Mouse (Mus musculus) adrenal gland (tissue): Measurements from ENCODE around the gene Tprg.

Source experiments
- intact Hi-C: fragments of 180-260 bp; cut with DNase I; formaldehyde crosslinking; loops from one replicate; pipeline ENCODE4 v1.15.1; 2025

Tprg gene

DNA sequence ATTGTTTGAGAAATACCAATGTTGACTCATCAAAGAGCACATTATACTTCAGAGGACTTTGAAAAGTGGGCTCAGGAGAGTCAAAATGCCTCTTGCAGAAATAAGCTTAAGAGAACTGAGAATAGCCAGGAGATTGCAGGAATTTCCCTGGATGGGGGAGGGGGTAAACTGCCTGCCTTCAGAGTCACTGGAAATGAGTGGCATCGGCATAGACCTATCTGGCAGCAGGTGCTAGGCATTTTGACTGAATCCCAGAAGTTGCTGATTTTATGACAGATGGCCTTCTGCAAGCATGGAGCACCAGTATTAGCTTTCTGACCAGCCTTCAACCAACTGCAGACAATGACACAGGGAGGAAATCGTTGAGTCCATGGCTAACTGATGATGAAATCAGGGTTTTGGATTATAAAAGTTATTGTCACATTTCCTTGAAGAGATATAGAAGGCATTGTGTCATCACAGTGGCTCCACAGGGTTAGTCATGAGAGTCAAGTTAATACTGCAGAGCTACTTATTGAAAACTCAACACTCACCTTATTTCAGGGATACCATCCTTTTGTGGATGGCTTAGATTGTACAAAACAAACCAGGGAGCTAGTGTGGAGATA lies 39.1 kb downstream of the Tprg start:
- intact Hi-C loops: no loop called here

DNA sequence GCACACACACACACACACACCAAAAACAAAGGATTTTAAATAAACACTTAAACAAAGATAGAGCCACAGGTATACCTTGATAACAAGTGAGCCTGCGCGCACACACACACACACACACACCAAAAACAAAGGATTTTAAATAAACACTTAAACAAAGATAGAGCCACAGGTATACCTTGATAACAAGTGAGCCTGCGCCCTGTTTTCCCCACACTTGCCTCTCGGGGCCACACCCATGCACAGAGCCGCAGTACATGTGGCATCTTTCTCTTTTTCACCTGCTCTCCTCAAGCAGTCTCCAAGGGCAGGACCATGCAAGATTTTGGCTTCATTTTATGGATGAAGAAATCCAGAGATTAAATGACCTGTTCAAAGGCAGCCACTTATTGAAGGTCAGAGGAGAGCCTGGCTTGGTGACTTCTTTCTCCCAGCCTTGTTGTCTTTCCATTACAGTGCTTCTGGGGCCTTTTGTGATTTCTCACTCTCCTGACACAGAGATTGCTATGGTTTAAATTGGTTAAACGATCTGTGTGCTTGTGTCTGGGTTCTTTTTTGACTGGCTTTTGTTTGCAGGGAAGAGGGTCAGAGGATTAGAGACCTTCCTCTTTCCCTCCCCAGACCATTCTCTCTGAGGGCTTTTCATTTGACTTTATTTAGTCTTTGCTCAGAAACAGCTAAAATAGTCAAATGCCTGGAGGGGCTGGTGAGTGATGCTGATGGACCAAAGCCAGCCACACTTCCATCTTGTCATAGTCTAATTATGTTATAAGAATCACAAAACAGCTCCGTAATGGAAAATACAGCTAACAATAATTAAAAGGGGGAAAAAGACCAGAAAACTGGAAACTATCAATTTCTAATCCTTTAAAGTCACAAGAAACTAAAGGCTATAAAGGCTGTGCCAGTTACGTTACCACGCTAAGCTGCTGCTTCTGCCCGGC lies 46.9 kb downstream of the Tprg start:
- intact Hi-C loops: no loop called here

DNA sequence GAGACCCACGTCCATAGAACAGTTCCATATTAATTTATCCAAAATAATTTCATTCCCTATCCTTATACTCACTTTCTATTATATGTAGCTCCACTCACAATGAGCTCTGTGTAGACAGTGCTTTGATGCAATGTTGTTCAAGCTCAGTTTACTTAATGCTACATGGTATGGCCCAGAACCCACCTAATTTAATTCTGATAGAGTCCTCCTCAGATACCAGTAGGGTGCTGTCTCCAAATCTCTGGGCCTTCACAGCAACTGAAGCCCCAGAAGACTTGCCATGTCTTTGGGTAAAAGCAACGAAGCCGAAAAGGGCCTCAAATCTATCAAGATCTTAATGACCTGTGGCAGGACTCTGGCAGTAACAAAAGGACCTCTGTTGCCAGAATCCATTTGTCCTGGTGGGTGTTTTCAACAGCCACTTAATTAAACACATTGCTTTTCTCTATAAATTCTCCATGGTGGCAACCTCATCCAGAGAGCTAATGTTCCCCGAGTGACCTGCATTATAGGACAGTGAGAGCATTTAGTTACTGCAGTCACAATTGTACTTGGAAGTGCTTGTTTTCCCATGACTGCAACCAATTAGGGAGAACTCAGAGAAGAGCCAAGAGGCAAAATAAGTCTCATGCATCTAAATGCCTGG lies 48.6 kb downstream of the Tprg start:
- intact Hi-C loops: no loop called here

DNA sequence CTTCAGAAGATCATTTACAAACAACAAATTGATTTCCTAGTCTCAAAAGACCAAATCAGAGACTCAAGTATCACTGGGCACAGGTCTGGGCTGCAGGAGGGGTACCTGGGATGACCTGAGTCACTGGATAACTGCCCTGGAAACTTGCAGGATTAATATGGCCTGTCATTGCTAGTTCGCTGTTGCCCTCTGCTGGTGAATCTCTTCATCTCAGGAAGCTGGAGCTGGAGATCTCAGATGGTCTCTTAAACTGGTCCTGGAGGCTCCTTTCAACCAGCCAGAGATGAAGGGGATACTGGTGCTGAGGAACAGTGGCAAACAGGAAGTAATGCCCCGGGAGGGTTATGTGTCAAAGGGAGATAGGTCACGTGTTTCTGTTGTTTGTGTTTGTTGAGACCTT lies 63.0 kb downstream of the Tprg start:
- intact Hi-C loops: loop anchor here (5.0 kb wide), 2 partner anchors 282 to 1387 kb away; no protein-coding TSS in a partner anchor

DNA sequence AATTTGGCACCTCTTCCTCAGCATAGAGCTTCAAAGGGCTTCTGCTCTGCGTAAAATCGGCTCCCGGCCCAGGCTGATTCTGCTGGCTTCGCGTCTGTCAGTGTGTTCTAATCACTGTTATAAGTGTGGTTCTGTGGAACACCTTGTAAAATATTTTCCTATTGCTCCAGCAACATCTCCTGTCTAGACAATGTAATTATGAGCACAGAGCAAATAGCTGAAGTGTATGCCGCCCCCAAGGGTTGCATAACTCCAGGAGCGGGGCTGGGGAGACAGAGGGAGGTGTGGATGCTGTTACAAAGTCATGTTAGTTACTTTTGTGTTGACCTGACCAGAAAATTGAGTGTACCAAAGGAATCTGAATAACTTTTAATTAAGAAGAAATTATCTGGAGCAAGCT lies 81.2 kb downstream of the Tprg start:
- intact Hi-C loops: no loop called here

DNA sequence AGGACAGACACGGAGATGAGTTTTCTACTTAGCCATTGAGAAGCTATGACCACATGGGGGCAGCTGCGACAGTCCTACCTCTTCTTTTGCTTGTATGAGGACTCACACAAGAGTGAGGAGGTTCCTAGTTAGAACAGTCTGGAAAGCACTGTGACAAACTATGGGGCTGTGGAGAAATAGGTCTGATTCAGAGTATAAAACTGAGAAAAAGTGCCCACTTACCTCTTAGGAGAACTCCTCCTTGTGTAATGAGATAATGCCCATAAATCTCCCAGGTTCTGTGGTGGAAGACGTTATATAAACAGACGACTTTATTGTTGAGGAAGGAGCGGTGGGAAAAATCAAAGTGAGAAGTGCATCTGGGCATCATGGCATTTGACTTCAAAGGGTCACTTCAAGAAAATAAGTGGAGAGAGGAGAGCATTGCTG lies 83.4 kb downstream of the Tprg start:
- intact Hi-C loops: no loop called here

DNA sequence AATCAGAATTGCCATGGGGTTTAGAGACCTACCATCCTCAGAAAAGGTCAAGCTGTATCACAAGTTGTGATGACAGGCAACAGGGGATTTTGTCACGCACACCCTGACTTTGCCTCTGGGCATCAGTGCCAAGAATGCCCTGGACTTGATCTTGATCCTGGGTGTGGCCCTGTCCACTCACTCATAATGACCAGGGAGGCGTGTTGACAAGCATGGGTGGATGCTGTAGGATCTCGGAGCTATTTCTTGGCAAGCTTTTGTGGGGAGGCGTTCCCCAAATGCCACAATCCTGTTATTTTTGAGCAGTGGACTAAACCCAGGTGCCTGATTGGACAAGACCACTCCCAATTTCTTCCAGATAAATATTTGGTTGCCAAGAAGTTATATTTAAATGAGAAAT lies 87.5 kb downstream of the Tprg start:
- intact Hi-C loops: no loop called here

DNA sequence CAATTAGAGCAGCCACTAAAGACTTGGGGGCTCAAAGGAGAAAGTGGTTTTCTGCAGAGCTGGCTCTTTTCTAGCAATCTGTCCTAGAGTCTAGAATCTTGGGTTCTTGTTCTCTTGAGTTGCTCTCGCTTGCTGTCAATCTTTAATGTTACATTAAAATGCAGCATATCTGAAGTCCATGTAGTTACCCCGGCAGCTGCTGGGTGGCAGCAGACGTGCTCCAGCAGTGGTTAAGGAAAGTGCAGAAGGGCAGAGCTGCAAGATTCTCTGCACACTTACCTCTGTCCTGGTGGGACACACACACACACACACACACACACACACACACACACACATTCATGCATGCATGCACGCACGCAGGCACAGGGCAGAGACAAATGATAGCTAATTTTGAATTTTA lies 88.2 kb downstream of the Tprg start:
- intact Hi-C loops: no loop called here

DNA sequence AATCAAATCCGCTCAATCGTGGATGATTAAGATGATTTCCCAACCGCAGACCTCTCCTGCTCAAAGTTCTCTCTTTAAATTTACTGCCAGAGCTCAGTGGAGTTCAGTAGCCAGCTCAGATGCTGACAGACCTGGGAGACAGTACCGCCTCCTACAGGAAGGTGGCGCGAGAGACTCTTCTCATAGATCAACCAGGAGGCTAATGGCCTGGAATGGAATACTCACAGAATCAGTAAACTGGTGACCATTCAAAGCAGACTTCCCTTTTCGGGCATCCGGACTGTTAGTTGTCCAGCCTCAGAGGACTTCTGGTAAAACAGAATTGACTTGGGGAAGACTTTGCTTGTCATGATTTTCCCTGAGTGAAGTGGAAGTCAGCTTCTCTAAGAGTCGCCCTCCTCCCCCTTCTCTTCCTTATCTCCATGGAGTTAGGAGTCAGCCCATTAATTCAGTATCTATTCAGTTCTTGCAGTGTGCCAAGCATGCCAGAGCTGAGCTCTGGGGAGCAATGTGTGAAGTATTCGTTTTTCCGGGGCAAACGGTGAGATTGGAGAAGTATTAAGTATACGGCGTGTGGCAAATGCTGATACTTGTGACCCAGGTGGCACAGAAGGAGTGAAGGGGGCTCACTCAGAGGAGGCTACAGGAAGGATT lies 90.2 kb downstream of the Tprg start:
- intact Hi-C loops: loop anchor here (2.0 kb wide), 1 partner anchor 576 kb away; no protein-coding TSS in a partner anchor

DNA sequence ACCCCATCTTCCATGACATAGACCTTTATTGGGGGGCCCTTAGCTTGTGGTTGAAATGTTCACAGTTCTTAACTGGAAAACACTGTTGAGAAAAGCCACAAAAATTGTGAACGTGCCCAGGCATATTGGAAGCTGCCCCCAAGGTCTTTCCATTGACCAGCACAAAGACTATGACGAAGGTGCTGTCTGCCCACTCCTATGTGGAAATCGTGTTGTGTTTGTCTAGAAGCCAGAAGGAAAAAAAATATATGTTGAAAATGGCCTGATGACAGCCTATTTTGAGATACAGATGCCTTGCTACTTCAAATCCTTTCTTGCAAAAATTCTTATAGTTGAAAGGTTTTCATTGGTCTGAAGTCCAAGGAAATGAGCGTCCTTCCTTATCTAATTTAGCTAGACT lies 91.1 kb downstream of the Tprg start:
- intact Hi-C loops: loop anchor here (2.0 kb wide), 1 partner anchor 575 kb away; no protein-coding TSS in a partner anchor

DNA sequence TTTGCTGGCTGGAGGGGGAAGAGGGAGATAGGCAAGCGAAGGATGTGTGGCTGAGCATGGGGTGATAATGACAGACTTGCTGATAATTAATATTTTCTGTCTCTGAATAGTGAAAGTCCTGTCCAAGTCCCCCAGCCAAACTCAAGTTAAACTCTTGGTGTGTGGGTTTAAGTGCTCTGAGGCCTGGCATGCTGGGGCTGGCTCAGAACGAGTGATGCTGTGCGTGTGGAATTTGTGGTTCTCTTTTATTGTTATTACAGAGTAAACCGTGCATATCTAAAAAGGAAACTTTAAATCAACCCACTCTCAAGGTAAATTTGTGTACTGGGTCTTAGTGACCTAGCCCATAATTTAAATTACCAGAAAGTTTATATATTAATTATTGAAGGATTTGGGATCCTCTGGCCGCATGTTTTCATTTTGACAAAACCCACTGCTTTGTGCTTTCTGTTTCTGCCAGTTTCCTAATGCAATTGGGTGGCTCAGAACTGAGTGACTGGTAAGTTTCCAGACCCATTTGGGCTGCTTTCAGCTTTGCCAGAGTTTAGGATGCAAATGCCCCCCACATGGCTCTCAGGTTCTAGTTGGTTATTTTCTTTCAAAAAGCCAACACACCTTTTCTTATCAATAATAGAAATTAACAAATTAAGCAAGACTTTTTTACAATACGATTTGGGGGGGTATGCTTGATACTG lies 99.0 kb downstream of the Tprg start:
- intact Hi-C loops: no loop called here

DNA sequence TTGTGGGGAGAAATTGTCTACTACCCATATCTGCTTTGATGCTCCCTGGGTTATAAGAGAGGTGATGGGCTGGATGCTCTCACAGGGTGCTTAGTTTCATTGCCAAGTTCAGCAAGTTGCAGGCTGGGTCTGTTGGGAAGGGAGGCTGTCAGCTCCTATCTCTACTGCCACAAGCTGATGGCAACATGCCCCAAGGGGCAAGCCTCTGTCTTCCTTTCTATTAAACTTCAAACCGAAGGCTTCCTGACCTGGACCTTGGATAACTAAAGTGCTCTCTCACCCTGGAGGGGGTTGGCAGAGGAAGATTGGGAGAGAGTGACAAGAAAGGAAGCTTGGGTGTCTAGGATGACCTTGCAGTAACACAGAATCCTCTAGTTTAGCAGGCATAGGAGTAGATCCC lies 108.1 kb downstream of the Tprg start:
- intact Hi-C loops: no loop called here

DNA sequence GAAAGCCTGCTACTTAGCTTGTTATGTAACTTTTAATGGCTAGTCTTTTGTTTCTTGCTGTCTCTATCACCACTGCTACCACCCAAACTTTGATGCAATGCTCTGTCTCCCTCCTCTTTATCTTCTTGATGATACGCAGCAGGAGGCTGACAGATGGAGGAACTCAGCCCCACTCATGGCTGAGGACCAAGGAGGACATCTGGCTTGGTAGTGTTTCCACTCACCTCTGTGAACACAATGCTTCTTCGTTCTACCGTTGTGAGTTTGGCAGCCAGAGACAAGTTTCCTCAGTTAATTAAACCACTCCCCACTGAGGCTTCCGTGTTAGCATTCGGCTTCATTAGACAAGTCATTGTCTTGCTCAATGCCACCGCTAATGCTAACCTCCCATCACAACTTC lies 117.5 kb downstream of the Tprg start:
- intact Hi-C loops: no loop called here

DNA sequence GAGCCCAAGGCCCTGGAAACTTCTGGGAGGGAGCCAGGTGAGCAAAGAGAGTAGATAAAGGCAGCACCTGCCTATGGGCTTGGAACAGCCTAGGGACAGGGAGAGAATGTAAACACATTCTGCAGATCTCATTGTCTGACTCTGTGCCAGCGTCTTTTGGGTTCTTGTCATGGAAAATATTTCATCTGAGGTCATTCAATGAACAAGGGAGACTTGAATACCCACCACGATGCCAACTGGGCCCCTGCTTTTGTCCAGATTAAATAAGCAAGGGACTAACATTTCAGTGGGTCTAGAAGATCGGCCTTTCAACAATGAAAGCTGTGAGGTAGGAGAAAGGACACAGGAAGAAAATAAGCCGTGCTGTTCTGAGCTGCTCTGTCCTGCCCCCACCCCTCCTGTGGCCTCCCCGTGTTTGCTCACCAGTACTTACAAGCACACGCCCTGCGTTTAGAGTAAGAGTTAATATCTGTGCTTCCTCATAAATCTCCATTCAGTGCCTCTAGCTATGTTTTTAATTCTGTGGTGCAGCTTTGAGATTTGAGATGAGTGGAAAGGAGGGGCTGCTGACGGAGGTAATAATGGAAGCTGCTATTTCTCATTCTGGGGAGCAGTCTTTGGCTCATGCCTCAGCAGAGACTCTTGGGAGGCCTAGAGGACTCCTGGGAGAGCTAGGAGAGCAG lies 120.7 kb downstream of the Tprg start:
- intact Hi-C loops: no loop called here

DNA sequence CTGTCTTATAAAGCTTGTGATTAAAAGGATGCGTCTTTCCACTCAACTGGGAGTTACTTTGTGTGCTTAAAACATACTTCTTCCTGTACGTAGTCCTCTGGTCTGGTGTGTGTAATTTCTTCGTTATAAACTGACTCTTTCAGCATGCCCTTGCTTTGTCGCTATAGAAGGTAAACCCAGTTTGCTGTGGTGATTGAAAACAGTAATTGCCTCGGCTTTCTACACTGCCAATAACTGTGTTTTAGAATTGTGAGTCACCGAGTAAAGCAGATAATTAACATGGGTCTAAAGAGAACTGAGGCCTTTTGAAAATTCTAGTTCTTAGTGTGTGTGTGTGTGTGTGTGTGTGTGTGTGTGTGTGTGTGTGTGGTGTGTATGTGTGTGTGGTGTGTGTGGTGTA lies 121.4 kb downstream of the Tprg start:
- intact Hi-C loops: no loop called here

DNA sequence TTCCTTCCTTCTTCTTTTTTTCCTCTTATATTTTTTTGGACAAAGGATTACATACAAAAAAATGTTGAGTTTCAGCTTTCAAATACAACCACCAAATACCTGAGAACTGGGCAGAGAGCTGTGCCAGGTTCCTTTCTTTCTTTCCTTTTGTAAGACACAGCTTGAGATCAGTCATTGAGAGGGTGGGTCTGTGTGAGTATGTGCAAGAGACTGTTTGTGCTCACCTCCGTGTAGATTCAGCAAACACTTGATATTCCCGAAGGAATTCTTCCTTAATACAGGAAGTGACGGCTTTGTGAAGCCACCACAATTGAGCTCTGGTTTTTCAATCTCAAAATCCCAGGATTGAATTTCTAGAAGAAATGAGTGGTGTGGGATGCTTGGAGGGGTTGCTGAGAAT lies 124.7 kb downstream of the Tprg start:
- intact Hi-C loops: no loop called here

DNA sequence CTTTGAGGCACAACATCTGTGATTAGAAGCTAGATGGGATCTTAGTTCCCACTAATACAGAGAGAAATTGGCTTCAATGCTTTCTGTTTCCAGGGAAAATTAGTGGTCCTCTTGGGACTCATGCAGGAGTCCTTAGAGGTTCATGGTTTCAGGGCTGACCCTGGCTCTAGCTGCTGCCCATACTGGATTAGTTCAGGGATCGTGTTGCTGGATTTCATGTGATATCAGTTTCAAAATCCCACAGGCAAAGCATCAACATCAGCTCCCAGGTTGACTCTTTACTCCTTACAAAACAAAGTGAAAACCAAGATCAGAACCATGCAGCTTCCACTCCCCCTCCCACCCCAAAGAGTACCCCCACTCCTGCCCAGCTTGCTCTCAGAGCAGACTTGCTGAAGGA lies 127.3 kb downstream of the Tprg start:
- intact Hi-C loops: no loop called here

DNA sequence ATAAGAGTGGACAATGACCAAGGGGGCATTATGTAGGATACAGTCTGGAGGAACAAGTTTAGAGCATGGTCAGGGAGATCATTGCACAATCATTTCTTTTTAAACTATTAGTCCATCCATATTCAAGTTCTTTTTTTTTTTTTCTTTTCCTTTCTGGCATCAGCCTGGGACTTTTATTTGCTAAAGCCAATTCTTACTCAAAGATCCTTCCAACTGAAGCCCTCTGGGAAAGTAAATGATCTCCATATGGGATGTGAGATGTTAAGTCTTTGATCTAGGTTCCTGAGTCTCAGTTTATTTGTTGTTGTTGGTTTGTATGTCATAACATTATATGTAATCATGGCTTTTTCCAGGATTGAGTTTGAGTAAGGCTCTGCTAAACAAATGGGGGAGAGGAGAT lies 128.6 kb downstream of the Tprg start:
- intact Hi-C loops: no loop called here

DNA sequence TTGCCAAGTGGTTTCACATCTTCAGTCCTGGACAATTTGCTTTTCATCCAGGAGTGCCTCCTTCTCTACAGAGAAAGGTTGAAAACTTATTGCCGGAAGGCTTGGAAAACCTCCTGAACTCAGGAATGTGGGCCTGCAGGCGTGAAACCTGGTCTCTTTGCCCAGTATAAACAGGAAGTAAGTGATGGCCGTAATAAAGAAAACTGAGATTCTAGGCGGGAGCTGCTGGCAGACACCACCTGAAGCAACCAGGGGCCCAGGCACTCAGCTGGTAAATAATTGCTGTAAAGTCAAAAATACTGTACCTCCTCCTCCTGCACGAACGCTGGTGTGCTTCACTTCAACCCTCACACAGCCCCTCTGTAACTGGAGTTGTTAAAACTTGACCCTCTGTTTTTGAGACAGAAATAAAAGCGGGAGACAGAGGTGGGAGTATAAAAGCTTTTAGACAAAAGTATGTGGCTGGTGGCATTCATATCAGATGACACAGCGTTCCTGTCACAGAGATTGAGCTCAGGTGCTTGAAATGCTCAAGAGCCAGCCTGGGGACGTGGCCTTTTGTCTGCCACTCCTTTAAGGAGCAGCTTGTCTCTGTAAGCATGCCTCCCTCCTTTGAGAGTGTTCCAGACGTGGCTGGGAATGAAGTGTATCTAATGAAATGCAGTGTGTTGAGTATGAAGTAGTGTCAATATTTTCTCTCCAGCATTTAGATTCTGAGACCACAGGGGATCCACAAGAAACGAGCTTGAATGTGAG lies 131.4 kb downstream of the Tprg start:
- intact Hi-C loops: no loop called here

DNA sequence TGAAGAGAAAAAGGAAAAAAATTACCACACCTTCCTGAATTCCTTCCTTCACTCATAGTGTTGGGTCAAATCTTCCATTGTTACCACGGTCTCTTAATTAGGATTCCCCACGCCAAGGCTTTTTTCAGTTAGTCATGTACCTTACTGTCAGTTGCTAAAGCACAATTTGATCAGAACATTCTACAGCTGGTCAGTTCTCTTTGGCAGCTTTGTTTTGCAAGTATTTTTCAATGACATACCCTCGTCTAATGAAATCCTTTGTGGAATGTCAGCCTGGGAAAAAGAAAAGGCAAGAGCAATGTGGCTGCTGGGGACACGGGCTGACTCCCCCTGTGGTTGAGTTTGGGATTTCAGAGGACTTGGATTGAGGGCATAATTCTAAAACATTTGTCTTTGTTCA lies 136.4 kb downstream of the Tprg start:
- intact Hi-C loops: no loop called here
